Comparison of ENCODE assay signal across 8 mouse cellular contexts in the genomic region with DNA sequence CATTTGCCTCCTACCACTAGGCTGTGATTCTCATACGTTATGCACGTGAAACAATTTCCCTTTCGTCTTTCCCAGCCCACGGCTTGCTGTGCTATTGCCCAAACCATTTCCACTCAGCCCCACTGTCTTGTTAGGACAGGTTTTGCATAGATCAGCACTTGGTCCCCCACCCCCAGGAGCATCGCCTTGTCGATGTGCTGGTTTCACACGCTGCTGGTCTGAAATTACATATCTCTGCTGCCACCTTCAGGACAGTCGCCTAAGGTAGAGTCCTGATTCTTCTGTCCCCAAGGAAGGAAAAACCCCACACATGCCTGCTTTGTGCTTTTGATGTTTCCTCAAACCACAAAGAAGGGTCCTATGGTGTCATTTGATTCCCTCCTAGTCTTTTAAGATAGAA.
DNase-seq lines count a peak whose midpoint lies in the region; ATAC-seq lines count a peak whose summit lies in the region.

No protein-coding gene starts in this region.

- no peaks in the 10 kb centered on the region for H3K4me1 ChIP-seq in forebrain, embryonic 13.5 days

- H3K9me3 ChIP-seq in forebrain, embryonic 13.5 days (replicated peaks): no peaks in the 10 kb centered on the region

- H3K4me3 ChIP-seq in forebrain, embryonic 13.5 days: no peak overlapping the region

- ATAC-seq in forebrain, embryonic 13.5 days: peak; percentile 71

- H3K27me3 ChIP-seq in forebrain, embryonic 13.5 days: no peaks in the 10 kb centered on the region

- no peak overlapping the region for H3K9ac ChIP-seq in forebrain, embryonic 13.5 days

- no peak overlapping the region for H3K27ac ChIP-seq in forebrain, embryonic 13.5 days

- WGBS in forebrain, embryonic 13.5 days: 26% methylated on average over 8 of the region's 8 CpGs

- DNase-seq in urinary bladder, postnatal 25 days (ENCODE audit: low spot score): peak; percentile 14
- no peak for DNase-seq in urinary bladder, postnatal 4 days (ENCODE audit: low spot score in 2 of 2)
- peak; percentile 28 for DNase-seq in c-Kit-positive CD71-positive TER-119-negative erythroid progenitor cells, embryonic 14.5 days (ENCODE audit: low read depth)
- DNase-seq in kidney, postnatal 14 days: peak; percentile 50
- peak; percentile 46 for DNase-seq in lung, postnatal 14 days
- peak; percentile 38 for DNase-seq in right cerebral cortex, postnatal 25 days
- no peak for DNase-seq in urinary bladder, postnatal 10 days (ENCODE audit: low spot score)

- H3K4me2 ChIP-seq in forebrain, embryonic 13.5 days: no peak overlapping the region

- H3K36me3 ChIP-seq in forebrain, embryonic 13.5 days (ENCODE audit: poor library complexity, severe bottlenecking): no peaks in the 10 kb centered on the region

Comparison
In these comparisons a context has a peak if more than half of its experiments do, and no peak if none do; other contexts are left out.
1. DNase-seq: peak in urinary bladder, postnatal 25 days (single experiment), c-Kit-positive CD71-positive TER-119-negative erythroid progenitor cells, embryonic 14.5 days (single experiment), kidney, postnatal 14 days (single experiment), lung, postnatal 14 days (single experiment) and right cerebral cortex, postnatal 25 days (single experiment); none in urinary bladder, postnatal 4 days (0 of 2) and urinary bladder, postnatal 10 days (single experiment).